12 mouse cellular contexts compared by ENCODE assay signal in the genomic region with DNA sequence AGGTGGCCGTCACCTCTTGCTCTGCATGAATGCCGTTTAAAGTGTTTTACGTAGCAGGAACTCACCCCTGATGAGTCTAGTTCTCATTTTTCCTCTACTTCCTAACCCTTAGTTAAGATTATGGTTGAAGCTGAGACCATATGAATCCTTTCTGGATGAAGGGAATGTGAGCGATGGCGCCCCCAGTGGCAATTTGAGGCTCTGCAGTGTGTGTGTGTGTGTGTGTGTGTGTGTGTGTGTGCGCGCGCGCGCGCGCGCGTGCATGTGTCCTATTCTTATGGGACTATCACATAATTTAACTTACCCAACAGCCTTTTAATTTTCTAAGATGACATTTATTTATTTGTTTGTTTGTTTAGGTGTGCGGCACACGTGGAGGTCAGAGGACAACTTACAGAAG.
DNase-seq lines count a peak whose midpoint lies in the region; TF ChIP-seq lines count a peak whose summit lies in the region.
"Had no signal": no experiment of that assay in that cellular context is flagged by ENCODE, and none has a peak within 500 bp of the region (broad histone marks: within the 10 kb centered on the region; RNA-seq: fewer than 3 reads in every experiment).

No protein-coding gene starts in this region.

- H3K4me1 ChIP-seq in liver, adult 2 months (ENCODE audit: control insufficient read depth, insufficient read depth, low read length) = no peaks in the 10 kb centered on the region
- no peaks in the 10 kb centered on the region for H3K4me1 ChIP-seq in CH12.LX (ENCODE audit: control insufficient read depth in 1 of 2, insufficient read depth in 2 of 2)
- H3K4me1 ChIP-seq: forebrain, embryonic 13.5 days had no signal

- H3K27me3 ChIP-seq in liver, adult 2 months (ENCODE audit: control insufficient read depth, insufficient read depth, low read length) = no peaks in the 10 kb centered on the region
- H3K27me3 ChIP-seq in CH12.LX (replicated peaks) = peaks cover 96% of the 10 kb centered on the region
- H3K27me3 ChIP-seq: forebrain, embryonic 13.5 days had no signal

- no peaks in the 10 kb centered on the region for H3K79me2 ChIP-seq in liver, adult 2 months (ENCODE audit: control insufficient read depth, insufficient read depth, low read length)
- H3K79me2 ChIP-seq in CH12.LX (replicated peaks; ENCODE audit: control insufficient read depth, extremely low read depth, insufficient read depth, poor library complexity, severe bottlenecking) = no peaks in the 10 kb centered on the region

- 76% methylated on average over 16 of the region's 16 CpGs for WGBS in liver, adult 2 months

- dilution Hi-C loops in CH12.LX (cut with MboI; ENCODE audit: extremely low pct_ligation_motif_present, extremely low pct_unique_long_range_greater_than_20kb, low sequenced_read_pairs) = no loop called here

- H3K4me2 ChIP-seq in CH12.LX (ENCODE audit: insufficient read depth, low read depth, poor library complexity, severe bottlenecking) = no peak overlapping the region
- H3K4me2 ChIP-seq: forebrain, embryonic 13.5 days; hindbrain, embryonic 14.5 days had no signal

- TF ChIP-seq CTCF in liver, adult 2 months (IDR thresholded peaks at IDR 0.05; ENCODE audit: low read depth, low read length) = peak; percentile 50
- peak; percentile 17 to 64; a peak in 2 of 4 replicates for TF ChIP-seq CTCF in CH12.LX (conservative IDR thresholded peaks at IDR 0.05 in 1 of 2, IDR thresholded peaks at IDR 0.05 in 1 of 2; ENCODE audit: low read depth in 2 of 2, low read length in 2 of 2)

- no peak overlapping the region for H3K4me3 ChIP-seq in liver, adult 2 months (ENCODE audit: insufficient read depth, low read depth, low read length)
- H3K4me3 ChIP-seq in CH12.LX (replicated peaks in 1 of 3; ENCODE audit: low read depth in 2 of 3, low read length in 2 of 3, poor library complexity in 1 of 3) = no peak overlapping the region
- H3K4me3 ChIP-seq: forebrain, embryonic 13.5 days had no signal

- no peak overlapping the region for H3K9ac ChIP-seq in liver, adult 2 months (ENCODE audit: low read depth, low read length)
- no peak overlapping the region for H3K9ac ChIP-seq in CH12.LX (ENCODE audit: insufficient read depth, low read depth)
- H3K9ac ChIP-seq: forebrain, embryonic 13.5 days; hindbrain, embryonic 14.5 days had no signal

- H3K27ac ChIP-seq in liver, adult 2 months (replicated peaks; ENCODE audit: insufficient read depth, low read depth, low read length) = no peak overlapping the region
- no peak overlapping the region for H3K27ac ChIP-seq in CH12.LX (ENCODE audit: insufficient read depth, low read depth)
- H3K27ac ChIP-seq: forebrain, embryonic 13.5 days; hindbrain, embryonic 14.5 days had no signal

- DNase-seq in cerebellum, postnatal 10 days = peak; percentile 46 to 64
- DNase-seq in cerebellum, adult 8-10 months = no peak
- DNase-seq in liver, adult 2 months (ENCODE audit: extremely low read depth, low read depth, low spot score) = no peak
- DNase-seq in liver (no peak), CH12.LX (ENCODE audit: extremely low read depth) (peak; percentile 19), MN1 (ENCODE audit: low spot score) (no peak)
- DNase-seq in c-Kit-positive CD71-negative TER-119-negative erythroid progenitor cells, embryonic 14.5 days (ENCODE audit: low read depth) = peak; percentile 12
- no peak for DNase-seq in layer of hippocampus, adult 18-20 months (ENCODE audit: low spot score in 2 of 2)
- DNase-seq: heart, adult 18-20 months; spleen, adult 18-20 months had no signal

- no peaks in the 10 kb centered on the region for H3K36me3 ChIP-seq in liver, adult 2 months (ENCODE audit: control insufficient read depth, insufficient read depth, low read length)
- H3K36me3 ChIP-seq in CH12.LX (replicated peaks in 1 of 2; ENCODE audit: control insufficient read depth in 1 of 2, insufficient read depth in 1 of 2, low read length in 1 of 2) = no peaks in the 10 kb centered on the region

- in situ Hi-C loops in CH12.LX (cut with MboI; ENCODE audit: low pct_ligation_motif_present, low pct_unique_long_range_greater_than_20kb, low sequenced_read_pairs) = no loop called here

- peak; percentile 46 for TF ChIP-seq RAD21 in CH12.LX (IDR thresholded peaks at IDR 0.05; ENCODE audit: low read depth, low read length)

- no peak for TF ChIP-seq POLR2A in liver, adult 2 months (IDR thresholded peaks at IDR 0.05; ENCODE audit: extremely low read depth, insufficient read depth, low read length)
- no peak for TF ChIP-seq POLR2A in CH12.LX (IDR thresholded peaks at IDR 0.05; ENCODE audit: low read depth, low read length)

- no peaks in the 10 kb centered on the region for H3K9me3 ChIP-seq in CH12.LX (replicated peaks; ENCODE audit: low read length)
- H3K9me3 ChIP-seq: forebrain, embryonic 13.5 days had no signal

- no peak for TF ChIP-seq EP300 in CH12.LX (IDR thresholded peaks at IDR 0.05; ENCODE audit: low read length)

TF ChIP-seq in CH12.LX, 34 proteins besides CTCF, POLR2A, EP300 and RAD21:
- TF ChIP-seq NRF1 (IDR thresholded peaks at IDR 0.05; ENCODE audit: low read depth, low read length) (peak; percentile 37; the same call in 1 of the 2 replicates), SMC3 (IDR thresholded peaks at IDR 0.05; ENCODE audit: low read depth, low read length) (peak; percentile 28), KAT2A (IDR thresholded peaks at IDR 0.05; ENCODE audit: insufficient replicate concordance, low read length) (no peak)
TF ChIP-seq in CH12.LX: peak in this region for 2.

Comparison
In these comparisons a context has a peak if more than half of its experiments do, and no peak if none do; other contexts are left out.
1. DNase-seq: peak in cerebellum, postnatal 10 days (2 of 2), CH12.LX (single experiment) and c-Kit-positive CD71-negative TER-119-negative erythroid progenitor cells, embryonic 14.5 days (single experiment); none in cerebellum, adult 8-10 months (single experiment), liver, adult 2 months (single experiment), liver (single experiment), MN1 (single experiment) and layer of hippocampus, adult 18-20 months (0 of 2).